Mouse (Mus musculus) olfactory bulb, adult 2 months (tissue): ENCODE results near the gene Neurl2.

Source experiments
- CTCF ChIP-seq: fragments of 200-500 bp; IDR thresholded peaks from 2 replicates; pipeline ENCODE4 v1.5.1; 2012; ENCODE audit warnings: low read depth, mild to moderate bottlenecking, low read length, moderate library complexity; ENCODE audit not compliant: insufficient read depth
- POLR2A ChIP-seq: fragments of 200-500 bp; IDR thresholded peaks from 2 replicates; pipeline ENCODE4 v1.6.1; 2012; ENCODE audit warnings: mild to moderate bottlenecking, low read depth, low read length, moderate library complexity; ENCODE audit not compliant: insufficient read depth

GRCm38 (mm10) chr2:164857842-164858553, 24.7 kb upstream of the Neurl2 start:
- TF ChIP-seq CTCF (no peak), POLR2A (no peak)
